Mouse (Mus musculus): ENCODE measurements around the gene Heph.
A peak's percentile ranks its signal among the peaks of the same experiment; 100 is the strongest.
"Not testable (repeated sequence)": the region's sequence is repeated elsewhere in the genome, so short reads cannot be mapped to it uniquely, and the experiment has no call there.

Gene Heph

DNA sequence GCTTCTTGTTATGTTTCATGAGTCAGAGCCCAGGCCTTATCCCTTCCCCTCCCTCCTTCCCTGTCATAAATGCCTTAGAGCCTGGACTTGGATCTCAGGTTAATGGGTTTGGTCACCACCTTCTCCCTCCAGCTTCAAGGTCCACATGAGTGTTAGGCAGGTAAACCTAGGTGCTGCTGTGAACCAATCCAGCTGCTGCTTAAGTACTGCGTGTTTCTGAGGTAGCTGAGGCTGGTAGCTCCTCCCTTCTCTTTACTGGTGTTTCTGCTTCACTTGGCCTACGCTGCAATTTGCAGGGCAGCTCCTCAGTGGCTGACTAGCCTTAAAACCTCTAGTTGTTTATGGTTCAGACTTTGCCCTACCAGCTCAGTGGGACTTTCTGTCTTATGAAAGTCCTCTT lies at the start of gene Heph:
Gene Heph (plus strand): TSS at position 211 of the 400 bp plus-strand sequence.
- no peak for DNase-seq

GRCm38 (mm10) chrX:96415351-96415750 lies 39.8 kb upstream of the Heph start:
- not testable (repeated sequence) for DNase-seq

DNA sequence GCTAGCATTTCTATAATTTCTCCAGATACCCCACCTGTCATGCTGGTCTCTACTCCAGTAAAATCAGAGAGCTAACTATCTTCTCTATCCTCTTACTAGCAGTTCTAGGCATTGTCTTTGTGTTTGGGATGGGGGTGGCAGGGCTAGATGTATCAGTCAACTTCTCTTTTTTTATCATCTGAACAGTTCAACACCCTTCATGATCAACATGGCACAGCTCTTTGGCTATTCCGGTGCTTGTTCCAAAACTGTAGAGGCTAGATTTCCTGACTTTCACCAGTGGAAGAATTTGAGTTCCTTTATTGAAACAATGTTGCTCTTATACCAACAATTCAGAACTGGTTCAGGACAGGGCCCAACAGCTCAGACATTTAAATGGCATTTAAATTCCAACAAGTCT lies 38.2 kb upstream of the Heph start:
- no peak for DNase-seq

- no peak for DNase-seq
These were observed 37.4 kb upstream of the Heph start for GRCm38 (mm10) chrX:96417733-96418132.

GRCm38 (mm10) chrX:96419383-96419782 lies 35.8 kb upstream of the Heph start:
- no peak for DNase-seq

DNA sequence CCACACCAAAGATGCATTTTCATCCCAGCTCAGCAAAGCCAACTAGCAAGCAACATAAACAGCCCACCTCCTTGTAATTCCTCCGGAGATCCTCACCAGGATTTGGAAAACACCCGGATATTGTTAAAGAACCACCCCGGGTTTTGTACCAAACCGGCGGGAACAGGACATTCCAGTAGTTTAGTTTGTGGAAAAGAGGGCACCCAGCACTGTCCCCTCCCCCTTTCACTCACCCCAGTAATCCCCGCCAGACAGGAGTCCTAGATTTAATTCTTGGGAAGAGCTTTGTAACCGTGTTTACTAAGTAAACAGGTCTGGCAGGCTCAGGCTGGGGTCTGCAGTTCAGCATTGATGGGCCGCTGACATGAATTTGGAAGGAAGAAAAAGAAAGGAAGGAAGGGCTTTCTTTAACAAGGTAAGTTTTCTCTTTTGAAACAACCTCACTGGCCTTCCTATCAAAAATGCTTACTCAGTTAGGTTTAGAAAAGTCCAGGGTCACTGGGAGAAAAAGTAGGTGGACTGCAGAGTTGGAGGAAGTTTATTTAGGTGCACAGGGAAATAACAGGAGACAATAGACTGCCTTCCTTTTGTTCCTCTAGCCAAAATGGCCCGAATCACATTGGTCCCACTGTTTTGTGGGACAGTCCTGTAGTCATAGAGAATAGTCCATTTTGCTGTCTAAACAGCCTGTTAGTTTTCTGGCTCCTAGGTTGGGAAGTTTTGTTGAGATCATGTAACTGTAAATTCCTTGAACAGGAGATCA lies 1.2 kb downstream of the Heph start, which contains the start of gene Hsf3:
Gene Hsf3 (minus strand): TSS at position 94 of the 763 bp plus-strand sequence.
- peak; percentile 11 for DNase-seq

GRCm38 (mm10) chrX:96501580-96501979 lies 46.4 kb downstream of the Heph start:
- no peak for DNase-seq
